Mouse (Mus musculus): ENCODE measurements around the gene Gm28308.

Gm28308 gene

DNA sequence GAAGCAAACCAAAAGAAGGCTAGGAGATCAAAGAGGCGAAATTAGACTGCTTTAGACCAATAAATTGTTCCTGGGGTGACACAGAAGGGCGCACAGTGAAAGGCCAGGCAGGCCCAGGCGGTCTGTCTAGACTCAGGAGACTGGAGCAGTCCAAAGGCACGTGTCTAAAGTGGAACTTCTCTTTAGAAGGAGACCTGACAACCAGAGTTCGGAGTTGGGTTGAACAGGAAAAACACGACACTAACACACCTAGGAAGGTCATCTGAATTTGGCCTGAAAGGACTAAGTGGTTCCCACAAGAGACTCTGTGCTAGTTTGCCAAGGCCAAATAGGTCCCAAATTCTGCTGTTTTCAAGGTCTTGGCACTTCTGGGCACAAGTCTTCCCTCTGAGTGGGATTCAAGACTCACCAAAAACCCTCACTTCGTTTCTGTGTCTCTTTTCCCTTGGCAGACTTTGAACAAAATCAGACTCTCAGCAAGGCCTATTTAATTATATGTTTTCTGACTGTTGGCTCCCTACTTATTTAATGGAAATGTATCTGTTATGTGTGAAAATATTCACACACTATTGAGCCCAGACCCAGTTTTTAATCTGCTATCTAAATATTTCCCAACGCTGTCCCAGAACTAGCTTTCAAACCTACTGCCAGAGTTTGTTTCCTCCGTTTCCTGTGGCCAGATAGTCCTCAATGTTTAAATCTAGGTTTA is 6.2 kb upstream of the Gm28308 start:
- no peak for DNase-seq (ENCODE audit: low spot score)

DNA sequence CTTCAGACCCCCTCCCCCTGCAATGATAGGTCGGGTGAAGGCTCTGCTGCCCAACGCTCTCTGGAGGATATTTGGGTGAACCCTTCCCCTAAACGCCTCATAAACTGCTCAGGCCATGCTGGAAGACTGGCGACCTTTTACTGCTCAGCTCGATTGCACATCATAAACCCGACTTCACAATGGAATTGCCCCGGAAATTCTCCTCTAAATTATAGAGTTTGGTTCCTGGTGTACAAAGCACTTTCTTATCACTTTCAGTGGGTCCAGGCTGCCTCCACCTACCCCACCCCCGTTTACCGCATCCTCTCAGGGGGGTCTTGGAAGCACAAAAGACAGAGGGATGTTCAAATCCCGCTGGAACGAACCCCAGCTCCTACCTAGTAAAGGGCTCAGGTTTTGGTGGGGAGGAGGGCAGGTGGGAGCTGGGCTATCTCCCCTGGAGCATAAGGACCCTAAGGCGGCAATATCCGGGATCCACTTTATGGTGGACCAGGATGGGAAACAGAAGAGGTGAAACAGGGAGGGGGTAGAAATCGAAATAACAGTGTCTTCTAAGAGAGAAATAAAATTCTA is 5.6 kb upstream of the Gm28308 start:
- no peak for DNase-seq (ENCODE audit: low spot score)

- DNase-seq (ENCODE audit: low spot score): no peak
Observed at GRCm38 (mm10) chr6:52217895-52218642, 4.9 kb upstream of the Gm28308 start.

DNA sequence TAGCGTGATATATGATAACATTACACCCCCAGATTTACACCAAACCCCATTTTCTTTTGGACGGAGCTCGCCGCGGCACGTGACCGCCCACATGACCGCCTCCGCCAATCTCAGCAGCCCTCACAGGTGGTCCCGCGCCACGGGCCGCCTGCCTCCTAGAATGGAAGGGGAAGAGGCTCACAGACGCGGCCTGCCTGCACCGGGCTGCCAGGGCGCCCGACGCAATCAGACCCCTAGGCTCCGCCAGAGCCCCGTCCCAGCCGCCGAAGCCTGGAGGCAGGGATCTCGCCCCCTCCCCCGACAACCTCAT is 4.3 kb upstream of the Gm28308 start:
- no peak for DNase-seq (ENCODE audit: low spot score)

DNA sequence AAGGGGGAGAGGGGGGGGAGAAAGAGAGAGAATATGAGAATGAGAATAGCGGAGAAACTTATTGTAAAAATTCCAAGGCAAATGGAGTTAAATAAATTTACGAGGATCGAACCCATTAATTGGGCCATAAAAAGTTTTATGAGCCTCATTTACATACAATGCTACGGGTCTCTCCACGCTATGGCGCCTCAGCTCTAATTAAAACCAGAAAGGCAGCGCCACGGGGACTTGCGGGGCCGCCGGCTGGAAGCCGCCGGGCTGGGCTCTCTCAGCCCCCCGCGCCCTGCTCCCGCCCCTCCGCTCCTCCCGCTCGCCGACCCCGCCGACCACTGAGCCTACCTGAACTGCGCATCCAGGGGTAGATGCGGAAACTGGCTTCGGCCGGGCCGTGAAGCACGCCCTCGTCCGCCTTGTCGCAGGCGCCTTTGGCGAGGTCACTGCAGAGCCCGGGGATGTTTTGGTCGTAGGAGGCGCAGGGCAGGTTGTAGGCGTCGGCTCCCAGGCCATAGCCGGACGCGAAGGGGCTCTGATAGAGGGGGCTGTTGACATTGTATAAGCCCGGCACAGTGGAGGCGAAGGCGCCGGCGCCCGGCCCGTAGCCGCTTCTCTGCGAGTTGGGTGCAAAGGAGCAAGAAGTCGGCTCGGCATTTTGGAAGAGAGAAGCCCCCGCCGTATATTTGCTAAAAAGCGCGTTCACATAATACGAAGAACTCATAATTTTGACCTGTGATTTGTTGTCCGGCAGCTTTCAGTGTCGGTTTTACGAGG is 3.7 kb upstream of the Gm28308 start:
- DNase-seq (ENCODE audit: low spot score): no peak

GRCm38 (mm10) chr6:52215771-52216535 is 2.8 kb upstream of the Gm28308 start:
- DNase-seq (ENCODE audit: low spot score): no peak

DNA sequence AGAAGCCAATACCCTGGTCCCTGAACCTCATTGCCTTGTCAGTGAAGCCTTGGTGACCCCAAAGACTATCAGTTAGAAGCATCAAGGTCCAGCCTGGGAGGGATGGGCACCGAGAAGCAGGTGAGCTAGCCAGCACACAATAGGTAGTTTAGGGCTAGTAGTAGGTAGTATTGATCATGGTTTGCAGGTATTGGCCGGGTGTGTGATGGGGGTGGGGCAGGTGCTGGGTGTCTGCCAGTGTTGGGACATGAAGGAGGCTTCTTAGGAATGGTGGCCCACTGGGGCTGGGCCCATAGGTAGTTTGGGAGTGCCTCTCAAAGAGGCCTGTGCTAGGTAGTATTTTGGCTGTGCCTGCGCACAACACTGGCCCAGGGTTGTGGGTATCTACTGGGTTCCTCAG is 1.9 kb upstream of the Gm28308 start:
- no peak for DNase-seq (ENCODE audit: low spot score)

- no peak for DNase-seq (ENCODE audit: low spot score)
Observed at GRCm38 (mm10) chr6:52214271-52214670, 1.1 kb upstream of the Gm28308 start.

DNA sequence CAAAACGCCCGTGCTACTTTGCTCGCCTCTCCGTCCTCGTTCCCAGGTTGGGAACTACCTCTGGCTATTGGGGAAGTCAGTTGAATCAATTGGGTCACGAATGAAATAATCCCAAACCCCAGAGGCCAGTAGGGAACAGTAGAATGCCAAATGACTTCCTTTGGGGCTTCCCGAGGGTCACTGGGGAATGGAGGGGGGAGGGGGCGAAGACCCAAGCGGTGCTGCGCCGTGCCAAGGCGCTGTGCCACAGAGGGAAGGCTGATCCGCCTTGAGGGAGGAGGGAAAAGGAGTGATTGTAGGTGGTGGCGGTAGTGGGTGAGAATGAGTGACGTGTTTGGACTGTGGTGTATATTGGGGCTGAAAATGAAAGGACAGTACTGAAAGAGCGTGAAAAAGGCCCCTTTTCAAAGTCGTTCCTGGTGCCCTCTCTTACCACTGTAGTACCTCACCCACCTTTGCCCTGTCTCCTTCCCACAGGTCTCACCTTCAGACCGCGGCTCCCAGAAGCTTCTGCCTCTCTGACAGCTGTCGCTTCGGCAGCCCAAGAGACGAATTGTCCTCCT is 502 bp downstream of the Gm28308 start:
- DNase-seq (ENCODE audit: low spot score): no peak

DNA sequence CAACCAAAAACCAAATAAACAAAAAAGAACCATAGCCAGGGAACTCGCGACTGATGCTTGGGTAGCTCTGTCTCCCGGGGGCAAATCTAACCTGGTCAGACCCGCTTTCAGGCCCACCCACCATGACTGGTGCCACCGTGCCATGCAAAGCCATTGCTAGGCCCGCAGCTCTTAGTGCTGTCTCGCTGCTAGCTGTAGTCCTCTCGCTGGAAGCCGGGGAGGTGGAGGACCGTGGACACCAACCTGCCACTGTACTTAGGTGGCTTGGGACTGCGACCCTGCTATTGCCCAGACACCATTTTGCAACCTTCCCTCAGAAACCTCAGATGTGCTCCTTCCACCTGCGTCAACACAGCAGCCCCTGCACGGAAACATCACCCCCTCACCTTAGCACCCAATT is 1.2 kb downstream of the Gm28308 start:
- DNase-seq (ENCODE audit: low spot score): no peak

- DNase-seq (ENCODE audit: low spot score): peak; percentile 50
Observed at GRCm38 (mm10) chr6:52211170-52211935, 1.8 kb downstream of the Gm28308 start.

DNA sequence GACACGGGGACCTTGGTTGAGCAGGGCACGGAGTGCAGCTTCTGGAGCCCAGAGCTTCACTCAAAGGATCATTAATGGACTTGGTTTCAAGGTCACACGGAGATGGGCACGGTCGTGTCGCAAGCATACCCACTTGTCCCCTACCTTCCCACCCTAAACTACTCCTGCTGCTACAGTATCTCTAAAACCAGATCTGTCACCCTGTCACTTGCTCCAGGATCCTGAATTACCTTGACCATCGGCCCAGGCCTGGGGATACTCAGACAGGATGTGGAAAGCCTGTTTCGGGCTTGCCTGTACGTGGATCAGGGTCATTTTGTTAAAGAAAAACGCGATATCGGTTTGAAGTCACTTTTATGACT is 3.5 kb downstream of the Gm28308 start:
- DNase-seq (ENCODE audit: low spot score): no peak

- no peak for DNase-seq (ENCODE audit: low spot score)
Observed at GRCm38 (mm10) chr6:52208868-52209684, 4.1 kb downstream of the Gm28308 start.

GRCm38 (mm10) chr6:52208072-52208867 is 4.9 kb downstream of the Gm28308 start, which contains the start of gene Hoxa6:
Hoxa6 (minus strand) TSS chr6:52208722.
- DNase-seq (ENCODE audit: low spot score): no peak

DNA sequence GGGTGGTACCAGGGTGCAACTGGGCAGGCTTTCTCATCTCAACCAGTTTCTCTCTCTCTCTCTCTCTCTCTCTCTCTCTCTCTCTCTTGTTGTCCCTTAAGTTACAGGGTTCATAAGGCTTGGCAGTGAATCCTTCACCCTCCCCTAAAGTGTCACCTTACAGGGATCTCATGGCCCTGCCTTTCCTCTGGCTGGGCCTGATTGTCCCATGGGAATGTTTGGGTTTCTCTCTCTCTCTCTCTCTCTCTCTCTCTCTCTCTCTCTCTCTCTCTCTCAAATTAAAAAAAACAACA is 5.5 kb downstream of the Gm28308 start:
- no peak for DNase-seq (ENCODE audit: low spot score)

DNA sequence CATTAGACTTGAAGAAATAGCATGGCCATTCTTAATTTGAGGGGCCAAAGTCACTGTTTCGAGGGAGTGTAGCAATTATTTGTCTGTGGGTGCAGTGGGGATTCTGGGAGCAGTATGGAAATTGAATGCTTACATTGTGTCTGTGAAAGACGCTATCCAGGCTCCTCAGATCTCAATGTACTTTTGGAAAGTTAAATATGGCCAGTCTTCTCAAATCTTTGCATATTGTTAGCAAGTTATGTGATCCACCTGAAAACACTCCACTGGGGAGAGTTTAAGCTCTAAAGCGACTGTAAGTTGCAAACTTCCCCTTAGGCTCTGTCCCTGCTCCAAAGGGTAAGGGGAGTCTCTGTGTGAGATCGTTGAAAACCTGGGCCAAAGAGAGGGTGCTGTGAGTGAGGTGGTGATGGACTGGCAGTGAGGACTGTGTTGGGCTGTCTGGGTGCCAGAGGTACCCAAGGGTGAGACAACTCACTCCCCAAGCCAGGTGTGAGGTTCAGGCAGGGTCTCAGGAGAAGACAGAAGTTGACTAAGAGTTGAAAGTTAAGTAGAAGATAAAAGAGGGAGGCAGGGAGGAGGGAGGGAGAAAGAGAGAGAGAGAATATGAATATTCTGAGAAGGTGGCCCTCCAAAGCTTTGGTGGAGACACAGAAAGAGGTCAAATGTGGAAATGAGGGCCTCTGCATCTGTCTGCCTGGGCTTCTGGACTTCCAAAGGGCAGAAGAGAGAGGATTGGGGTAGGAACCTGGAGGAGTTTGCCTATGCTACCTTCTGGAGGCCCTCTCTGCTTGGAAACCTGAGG is 6.1 kb downstream of the Gm28308 start:
- DNase-seq (ENCODE audit: low spot score): no peak

GRCm38 (mm10) chr6:52205638-52206621 is 7.2 kb downstream of the Gm28308 start:
- DNase-seq (ENCODE audit: low spot score): no peak
